Mouse (Mus musculus): ENCODE data around the gene Fgfr1op. TPM values are rescaled to one million over a fixed set of nuclear protein-coding genes. Genes with fewer than 3 reads are reported as not detected.
"Not testable (repeated sequence)": the region's sequence is repeated elsewhere in the genome, so short reads cannot be mapped to it uniquely, and the experiment has no call there.

The Fgfr1op gene
- polyA plus RNA-seq, 1 experiment from 2014 or later: 29.3 TPM

- WGBS: 61% methylated on average over 5 of the region's 5 CpGs
- Histone ChIP-seq H3K4me3 (replicated peaks) (no peak overlapping the region), H3K9ac (replicated peaks) (no peak overlapping the region), H3K27me3 (replicated peaks) (no peaks in the 10 kb centered on the region), H3K4me2 (no peak overlapping the region), H3K4me1 (no peaks in the 10 kb centered on the region), H3K36me3 (peaks cover 63% of the 10 kb centered on the region), H3K9me3 (replicated peaks) (no peaks in the 10 kb centered on the region), H3K27ac (replicated peaks) (no peak overlapping the region)
- ATAC-seq (ENCODE audit: low FRiP score): no peak
Observed at GRCm38 (mm10) chr17:8177090-8177489, 11.8 kb downstream of the Fgfr1op start.

DNA sequence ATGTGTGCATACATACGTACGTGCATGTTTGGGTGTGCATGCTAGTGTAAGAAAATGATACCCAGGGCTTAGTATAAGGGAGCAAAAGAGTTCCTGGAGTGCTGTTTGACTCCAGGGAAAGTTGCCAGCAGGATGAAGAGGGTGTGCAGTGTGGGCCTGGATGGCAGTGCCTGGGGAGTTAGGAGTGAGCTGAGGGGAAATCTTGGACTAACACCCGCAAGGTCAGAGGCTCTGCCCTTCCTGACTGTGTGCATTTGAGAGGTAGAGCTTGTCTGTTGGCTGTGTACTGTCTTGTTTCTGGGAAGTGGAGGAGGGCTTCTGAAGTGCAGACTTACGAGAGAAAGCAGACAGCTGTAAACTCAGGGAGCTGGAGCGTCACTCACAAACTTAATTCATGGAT lies 18.5 kb downstream of the Fgfr1op start:
- H3K4me1 ChIP-seq: no peaks in the 10 kb centered on the region
- H3K4me2 ChIP-seq: no peak overlapping the region
- no peak overlapping the region for H3K9ac ChIP-seq (replicated peaks)
- no peak for ATAC-seq (ENCODE audit: low FRiP score)
- H3K27me3 ChIP-seq (replicated peaks): no peaks in the 10 kb centered on the region
- peaks cover 72% of the 10 kb centered on the region for H3K36me3 ChIP-seq
- WGBS: 90% methylated on average over 5 of the region's 5 CpGs
- no peaks in the 10 kb centered on the region for H3K9me3 ChIP-seq (replicated peaks)
- no peak overlapping the region for H3K4me3 ChIP-seq (replicated peaks)
- H3K27ac ChIP-seq (replicated peaks): no peak overlapping the region

DNA sequence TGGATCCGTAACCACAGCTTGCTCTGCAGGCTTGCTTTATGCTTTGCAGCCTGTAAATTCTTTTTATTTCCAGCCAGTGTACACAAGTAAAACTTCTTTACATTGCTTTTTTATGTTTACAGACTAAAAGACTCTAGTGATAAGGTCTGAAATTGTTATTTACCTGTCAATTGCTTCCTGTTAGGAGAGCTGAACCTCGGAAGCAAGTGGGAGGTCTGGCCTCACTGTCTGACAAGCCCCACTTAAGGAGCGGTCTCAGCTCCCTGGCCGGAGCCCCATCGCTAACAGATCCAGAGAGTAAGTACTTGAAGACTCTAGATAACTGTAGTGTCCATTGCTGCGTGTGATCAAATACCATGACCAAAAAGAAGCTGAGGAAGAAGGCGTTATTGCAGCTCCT lies 18.9 kb downstream of the Fgfr1op start:
- 93% methylated on average over 7 of the region's 7 CpGs for WGBS

DNA sequence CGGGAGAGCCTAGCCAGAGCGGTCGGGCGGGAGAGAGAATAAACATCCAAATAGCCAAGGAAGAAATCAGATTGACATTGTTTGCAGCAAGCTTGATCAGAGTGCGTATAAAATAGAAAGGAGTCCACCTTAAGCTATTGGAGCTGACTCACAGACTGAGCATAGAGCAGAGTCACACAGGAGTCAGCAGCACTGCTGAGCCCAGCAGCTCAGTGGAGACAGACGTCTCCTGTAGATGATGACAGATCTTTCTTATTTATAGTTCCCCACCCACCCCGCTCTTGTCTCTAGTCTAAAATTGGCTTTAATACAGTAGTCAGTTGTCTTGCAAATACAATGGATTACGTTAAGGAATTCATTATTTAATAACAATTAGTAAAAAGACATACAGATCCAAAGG lies 28.4 kb downstream of the Fgfr1op start:
- Histone ChIP-seq H3K27me3 (replicated peaks) (no peaks in the 10 kb centered on the region), H3K4me2 (no peak overlapping the region), H3K36me3 (peaks cover 52% of the 10 kb centered on the region), H3K27ac (replicated peaks) (no peak overlapping the region), H3K4me3 (replicated peaks) (no peak overlapping the region), H3K9ac (replicated peaks) (no peak overlapping the region), H3K4me1 (no peaks in the 10 kb centered on the region), H3K9me3 (replicated peaks) (no peaks in the 10 kb centered on the region)
- no peak for ATAC-seq (ENCODE audit: low FRiP score)
- WGBS: 86% methylated on average over 8 of the region's 8 CpGs

More for the DNA sequence above, 18.9 kb downstream of the Fgfr1op start:
- Histone ChIP-seq H3K9me3 (replicated peaks) (no peaks in the 10 kb centered on the region), H3K27me3 (replicated peaks) (no peaks in the 10 kb centered on the region), H3K4me3 (replicated peaks) (no peak overlapping the region), H3K9ac (replicated peaks) (no peak overlapping the region), H3K4me1 (no peaks in the 10 kb centered on the region), H3K27ac (replicated peaks) (no peak overlapping the region), H3K36me3 (peaks cover 72% of the 10 kb centered on the region), H3K4me2 (no peak overlapping the region)
- no peak for ATAC-seq (ENCODE audit: low FRiP score)

GRCm38 (mm10) chr17:8195685-8196376 lies 30.5 kb downstream of the Fgfr1op start:
- H3K27me3 ChIP-seq (replicated peaks): no peaks in the 10 kb centered on the region
- H3K4me3 ChIP-seq (replicated peaks): no peak overlapping the region
- H3K36me3 ChIP-seq: peaks cover 34% of the 10 kb centered on the region
- no peak overlapping the region for H3K27ac ChIP-seq (replicated peaks)
- no peak for ATAC-seq (ENCODE audit: low FRiP score)
- H3K4me2 ChIP-seq: no peak overlapping the region
- 94% methylated on average over 8 of the region's 8 CpGs for whole genome bisulfite sequencing
- no peaks in the 10 kb centered on the region for H3K9me3 ChIP-seq (replicated peaks)
- no peak overlapping the region for H3K9ac ChIP-seq (replicated peaks)
- H3K4me1 ChIP-seq: no peaks in the 10 kb centered on the region

DNA sequence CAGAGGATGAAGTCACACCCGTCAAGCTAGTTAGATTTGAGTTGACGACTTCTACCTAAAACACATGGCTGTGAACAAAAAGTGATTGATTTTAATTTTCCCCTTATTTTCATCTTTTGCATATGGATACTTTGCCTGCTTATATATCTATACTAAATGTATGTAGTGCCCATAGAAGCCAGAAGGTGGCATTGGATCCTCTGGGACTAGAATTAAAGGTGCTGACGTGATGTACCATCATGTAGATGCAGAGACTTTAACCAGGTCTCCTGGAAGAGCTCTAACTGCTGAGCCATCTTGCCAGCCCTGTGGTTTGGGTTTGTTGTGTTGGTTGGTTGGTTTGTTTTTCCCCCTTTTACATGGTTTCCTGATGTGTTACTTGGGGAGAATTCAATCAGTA lies 32.4 kb downstream of the Fgfr1op start:
- H3K4me1 ChIP-seq: no peaks in the 10 kb centered on the region
- peaks cover 23% of the 10 kb centered on the region for H3K36me3 ChIP-seq
- H3K9ac ChIP-seq (replicated peaks): no peak overlapping the region
- H3K27ac ChIP-seq (replicated peaks): no peak overlapping the region
- ATAC-seq (ENCODE audit: low FRiP score): no peak
- H3K4me3 ChIP-seq (replicated peaks): no peak overlapping the region
- no peaks in the 10 kb centered on the region for H3K9me3 ChIP-seq (replicated peaks)
- no peak overlapping the region for H3K4me2 ChIP-seq
- H3K27me3 ChIP-seq (replicated peaks): no peaks in the 10 kb centered on the region
- WGBS: 67% methylated on average over 3 of the region's 3 CpGs

DNA sequence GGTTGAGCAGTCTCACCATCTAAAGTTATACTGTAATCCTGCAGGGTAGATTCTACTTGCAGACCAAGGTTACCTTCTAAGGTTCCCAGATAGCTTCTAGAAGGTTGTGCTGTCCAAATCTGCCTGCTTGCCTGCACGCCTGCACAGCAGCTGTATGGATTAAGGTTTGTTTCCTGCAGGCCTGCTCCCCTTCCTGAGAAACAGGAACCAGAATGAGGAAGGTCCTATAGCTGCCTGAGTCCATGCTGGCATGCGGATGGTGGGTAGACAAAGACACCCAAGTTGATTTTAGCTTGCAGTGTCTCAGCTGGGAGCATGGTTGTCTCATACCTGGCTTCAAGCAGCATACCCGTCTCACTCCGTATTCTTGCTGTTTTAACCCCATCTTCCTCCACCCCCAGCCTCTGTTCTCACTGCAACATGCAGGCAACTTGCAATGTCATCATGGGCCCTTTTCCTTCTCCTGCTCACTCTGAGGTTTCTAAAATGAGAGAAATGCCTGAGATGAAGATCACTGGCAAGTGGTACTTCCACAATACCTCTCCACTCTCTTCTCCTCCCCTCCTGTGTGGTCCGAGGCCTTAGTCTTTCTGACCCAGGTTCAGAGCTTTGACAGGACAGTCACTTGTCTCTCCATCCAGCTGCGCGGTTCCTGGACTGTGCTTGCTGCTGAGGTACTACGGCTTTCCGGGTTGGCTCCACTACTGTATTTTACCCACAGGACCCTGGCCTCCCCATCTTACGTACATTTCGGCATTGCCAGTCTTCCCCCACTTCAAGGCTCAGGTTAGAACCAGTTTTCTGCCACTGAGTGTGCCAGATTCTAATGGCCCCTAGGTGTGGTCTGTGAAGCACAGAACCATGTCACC lies 34.0 kb downstream of the Fgfr1op start:
- H3K36me3 ChIP-seq: peaks cover 20% of the 10 kb centered on the region
- no peak for ATAC-seq (ENCODE audit: low FRiP score)

DNA sequence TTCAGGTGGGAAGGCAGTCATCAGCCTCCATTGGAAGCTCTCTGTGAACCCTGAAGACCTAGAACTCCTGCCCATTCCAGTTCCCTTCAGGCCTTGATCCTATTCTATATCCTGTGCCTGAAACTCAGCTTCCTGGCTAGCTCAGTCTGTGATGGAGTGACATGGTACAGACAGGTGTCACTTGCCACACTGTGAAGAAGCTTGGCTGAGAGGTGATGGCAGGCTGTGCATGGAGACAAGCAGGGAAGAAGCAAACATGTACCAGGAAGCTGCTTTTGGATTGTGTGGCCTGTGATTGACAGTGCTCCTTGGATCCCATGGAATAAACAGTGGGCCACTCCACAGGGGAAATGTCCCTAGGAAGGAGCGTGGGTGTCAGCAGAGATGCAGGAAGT lies 34.6 kb downstream of the Fgfr1op start:
- H3K9me3 ChIP-seq (replicated peaks): no peaks in the 10 kb centered on the region
- H3K36me3 ChIP-seq: peaks cover 16% of the 10 kb centered on the region
- no peaks in the 10 kb centered on the region for H3K4me1 ChIP-seq
- no peak overlapping the region for H3K4me2 ChIP-seq
- H3K27me3 ChIP-seq (replicated peaks): no peaks in the 10 kb centered on the region
- H3K9ac ChIP-seq (replicated peaks): no peak overlapping the region
- no peak for ATAC-seq (ENCODE audit: low FRiP score)
- 87% methylated on average over 1 of the region's 1 CpGs for WGBS
- no peak overlapping the region for H3K27ac ChIP-seq (replicated peaks)
- no peak overlapping the region for H3K4me3 ChIP-seq (replicated peaks)

More for the DNA sequence above, 34.0 kb downstream of the Fgfr1op start:
- H3K4me3 ChIP-seq (replicated peaks): no peak overlapping the region
- H3K9me3 ChIP-seq (replicated peaks): no peaks in the 10 kb centered on the region
- H3K27ac ChIP-seq (replicated peaks): no peak overlapping the region
- H3K4me1 ChIP-seq: no peaks in the 10 kb centered on the region
- no peaks in the 10 kb centered on the region for H3K27me3 ChIP-seq (replicated peaks)
- H3K4me2 ChIP-seq: no peak overlapping the region
- WGBS: 91% methylated on average over 11 of the region's 11 CpGs
- H3K9ac ChIP-seq (replicated peaks): no peak overlapping the region

GRCm38 (mm10) chr17:8203487-8203886 lies 38.2 kb downstream of the Fgfr1op start:
- Histone ChIP-seq H3K4me3 (replicated peaks) (no peak overlapping the region), H3K27me3 (replicated peaks) (no peaks in the 10 kb centered on the region), H3K4me2 (no peak overlapping the region), H3K4me1 (no peaks in the 10 kb centered on the region), H3K27ac (replicated peaks) (no peak overlapping the region), H3K36me3 (no peaks in the 10 kb centered on the region), H3K9me3 (replicated peaks) (no peaks in the 10 kb centered on the region), H3K9ac (replicated peaks) (no peak overlapping the region)
- 57% methylated on average over 1 of the region's 1 CpGs for WGBS
- ATAC-seq (ENCODE audit: low FRiP score): no peak

DNA sequence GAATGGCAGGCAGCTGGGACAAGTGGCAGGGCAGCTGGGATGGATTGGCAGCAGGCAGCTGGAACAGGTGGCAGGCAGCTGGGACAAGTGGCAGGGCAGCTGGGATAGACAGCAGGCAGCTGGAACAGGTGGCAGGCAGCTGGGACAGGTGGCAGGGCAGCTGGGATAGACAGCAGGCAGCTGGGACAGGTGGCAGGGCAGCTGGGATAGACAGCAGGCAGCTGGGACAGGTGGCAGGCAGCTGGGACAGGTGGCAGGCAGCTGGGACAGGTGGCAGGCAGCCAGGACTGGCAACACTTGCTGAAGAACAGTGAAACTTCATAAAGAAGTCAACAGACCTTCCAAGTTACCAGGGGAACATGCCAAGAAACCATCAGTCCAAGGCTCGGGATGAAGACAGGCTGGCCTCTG lies 39.9 kb downstream of the Fgfr1op start:
- ATAC-seq (ENCODE audit: low FRiP score); H3K9me3 ChIP-seq (replicated peaks); H3K27me3 ChIP-seq (replicated peaks); H3K4me1 ChIP-seq; H3K4me3 ChIP-seq (replicated peaks); H3K4me2 ChIP-seq; H3K27ac ChIP-seq (replicated peaks); H3K36me3 ChIP-seq; H3K9ac ChIP-seq (replicated peaks): not testable (repeated sequence)
- WGBS: 68% methylated on average over 1 of the region's 1 CpGs

- Histone ChIP-seq H3K4me1 (no peaks in the 10 kb centered on the region), H3K36me3 (no peaks in the 10 kb centered on the region), H3K4me3 (replicated peaks) (no peak overlapping the region), H3K9ac (replicated peaks) (no peak overlapping the region), H3K27ac (replicated peaks) (no peak overlapping the region), H3K4me2 (no peak overlapping the region), H3K9me3 (replicated peaks) (no peaks in the 10 kb centered on the region), H3K27me3 (replicated peaks) (no peaks in the 10 kb centered on the region)
- 89% methylated on average over 5 of the region's 5 CpGs for WGBS
- ATAC-seq (ENCODE audit: low FRiP score): no peak
Observed at GRCm38 (mm10) chr17:8206691-8207090, 41.4 kb downstream of the Fgfr1op start.

DNA sequence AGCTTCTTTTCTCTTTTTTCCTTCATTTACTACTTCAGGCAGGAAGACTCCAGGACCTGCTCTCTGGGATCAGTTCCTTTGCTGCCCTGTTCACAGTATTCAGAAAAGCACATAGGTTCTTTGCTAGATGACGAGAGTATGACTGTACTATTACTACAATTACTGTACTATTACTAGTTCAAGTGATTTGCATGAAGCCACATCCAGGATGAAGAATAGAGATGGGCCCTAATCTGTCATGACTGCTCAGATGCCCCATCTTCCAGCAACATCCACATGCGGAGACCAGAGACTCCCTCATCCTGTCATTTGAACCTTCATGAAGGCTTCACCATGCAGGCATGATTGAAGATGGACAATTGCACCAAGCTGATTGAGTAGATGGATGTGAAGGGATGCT lies 44.4 kb downstream of the Fgfr1op start:
- WGBS: 92% methylated on average over 2 of the region's 2 CpGs
- H3K9ac ChIP-seq (replicated peaks): no peak overlapping the region
- H3K4me1 ChIP-seq: no peaks in the 10 kb centered on the region
- H3K4me2 ChIP-seq: no peak overlapping the region
- H3K36me3 ChIP-seq: no peaks in the 10 kb centered on the region
- no peaks in the 10 kb centered on the region for H3K9me3 ChIP-seq (replicated peaks)
- no peak for ATAC-seq (ENCODE audit: low FRiP score)
- H3K27me3 ChIP-seq (replicated peaks): no peaks in the 10 kb centered on the region
- no peak overlapping the region for H3K4me3 ChIP-seq (replicated peaks)
- no peak overlapping the region for H3K27ac ChIP-seq (replicated peaks)
